Mouse (Mus musculus): ENCODE results near the gene Trpm2. TPM values are rescaled to one million over a fixed set of nuclear protein-coding genes. Genes with fewer than 3 reads are reported as not detected.
A peak's percentile ranks its signal among the peaks of the same experiment; 100 is the strongest.

Trpm2 gene
- polyA plus RNA-seq, 1 experiment from 2014 or later = 0.72 TPM

GRCm38 (mm10) chr10:77900903-77901818 lies 69.2 kb downstream of the Trpm2 start:
- Histone ChIP-seq H3K27ac (no peak overlapping the region), H3K36me3 (no peaks in the 10 kb centered on the region), H3K4me3 (peak overlapping the region; percentile 48; the same call in 1 of the 2 replicates), H3K9me3 (no peaks in the 10 kb centered on the region), H3K27me3 (peaks cover 7% of the 10 kb centered on the region), H3K4me1 (peaks cover 7% of the 10 kb centered on the region; the same call in 1 of the 2 replicates), H3K9ac (no peak overlapping the region; the same call in 1 of the 2 replicates), H3K4me2 (replicated peaks) (peak overlapping the region; percentile 61)
- ATAC-seq (ENCODE audit: insufficient number of reproducible peaks, insufficient read depth, low FRiP score, low TSS enrichment) = no peak
- WGBS = 86% methylated on average over 27 of the region's 27 CpGs

GRCm38 (mm10) chr10:77900126-77900525 lies 70.2 kb downstream of the Trpm2 start:
- peaks cover 7% of the 10 kb centered on the region for H3K27me3 ChIP-seq

GRCm38 (mm10) chr10:77895562-77895961 lies 74.8 kb downstream of the Trpm2 start:
- WGBS = 60% methylated on average over 5 of the region's 5 CpGs
- Histone ChIP-seq H3K4me3 (no peak overlapping the region), H3K4me1 (no peaks in the 10 kb centered on the region), H3K9ac (no peak overlapping the region), H3K9me3 (no peaks in the 10 kb centered on the region), H3K27me3 (peaks cover 2% of the 10 kb centered on the region; the same call in 1 of the 2 replicates), H3K27ac (no peak overlapping the region), H3K36me3 (no peaks in the 10 kb centered on the region), H3K4me2 (replicated peaks) (no peak overlapping the region)
- ATAC-seq (ENCODE audit: insufficient number of reproducible peaks, insufficient read depth, low FRiP score, low TSS enrichment) = no peak

More at GRCm38 (mm10) chr10:77900126-77900525, 70.2 kb downstream of the Trpm2 start:
- Histone ChIP-seq H3K4me2 (replicated peaks) (no peak overlapping the region), H3K27ac (no peak overlapping the region), H3K4me1 (peaks cover 7% of the 10 kb centered on the region; the same call in 1 of the 2 replicates), H3K9me3 (no peaks in the 10 kb centered on the region), H3K36me3 (no peaks in the 10 kb centered on the region), H3K4me3 (no peak overlapping the region), H3K9ac (no peak overlapping the region)
- WGBS = 71% methylated on average over 7 of the region's 7 CpGs
- ATAC-seq (ENCODE audit: insufficient number of reproducible peaks, insufficient read depth, low FRiP score, low TSS enrichment) = no peak

GRCm38 (mm10) chr10:77890987-77891565 lies 79.3 kb downstream of the Trpm2 start:
- no peak overlapping the region for H3K27ac ChIP-seq
- H3K9ac ChIP-seq = no peak overlapping the region
- ATAC-seq (ENCODE audit: insufficient number of reproducible peaks, insufficient read depth, low FRiP score, low TSS enrichment) = 0 out of 2 replicates have a peak, but pooled peaks have one; percentile 35
- H3K4me2 ChIP-seq (replicated peaks) = no peak overlapping the region
- H3K4me3 ChIP-seq = no peak overlapping the region
- H3K36me3 ChIP-seq = no peaks in the 10 kb centered on the region
- no peaks in the 10 kb centered on the region for H3K9me3 ChIP-seq
- no peaks in the 10 kb centered on the region for H3K4me1 ChIP-seq
- H3K27me3 ChIP-seq = no peaks in the 10 kb centered on the region
- WGBS = 80% methylated on average over 8 of the region's 8 CpGs

- Histone ChIP-seq H3K9me3 (no peaks in the 10 kb centered on the region; the same call in 1 of the 2 replicates), H3K4me1 (no peaks in the 10 kb centered on the region), H3K27me3 (no peaks in the 10 kb centered on the region), H3K27ac (no peak overlapping the region), H3K4me3 (no peak overlapping the region), H3K4me2 (replicated peaks) (no peak overlapping the region), H3K9ac (no peak overlapping the region), H3K36me3 (no peaks in the 10 kb centered on the region)
- no peak for ATAC-seq (ENCODE audit: insufficient number of reproducible peaks, insufficient read depth, low FRiP score, low TSS enrichment)
- WGBS = 51% methylated on average over 12 of the region's 12 CpGs
Measured at GRCm38 (mm10) chr10:77886007-77886747, 84.2 kb downstream of the Trpm2 start.

GRCm38 (mm10) chr10:77882553-77882952 lies 87.8 kb downstream of the Trpm2 start:
- Histone ChIP-seq H3K36me3 (no peaks in the 10 kb centered on the region), H3K27me3 (no peaks in the 10 kb centered on the region), H3K4me2 (replicated peaks) (no peak overlapping the region), H3K9ac (no peak overlapping the region), H3K27ac (no peak overlapping the region), H3K4me1 (no peaks in the 10 kb centered on the region), H3K4me3 (no peak overlapping the region), H3K9me3 (no peaks in the 10 kb centered on the region; the same call in 1 of the 2 replicates)
- ATAC-seq (ENCODE audit: insufficient number of reproducible peaks, insufficient read depth, low FRiP score, low TSS enrichment) = no peak
- 91% methylated on average over 5 of the region's 5 CpGs for WGBS

GRCm38 (mm10) chr10:77880305-77880704 lies 90.1 kb downstream of the Trpm2 start:
- ATAC-seq (ENCODE audit: insufficient number of reproducible peaks, insufficient read depth, low FRiP score, low TSS enrichment) = no peak
- Histone ChIP-seq H3K27ac (no peak overlapping the region), H3K4me3 (no peak overlapping the region), H3K27me3 (no peaks in the 10 kb centered on the region), H3K4me1 (no peaks in the 10 kb centered on the region), H3K4me2 (replicated peaks) (no peak overlapping the region), H3K9me3 (no peaks in the 10 kb centered on the region; the same call in 1 of the 2 replicates), H3K36me3 (no peaks in the 10 kb centered on the region), H3K9ac (no peak overlapping the region)
- 81% methylated on average over 3 of the region's 3 CpGs for WGBS

- no peak overlapping the region for H3K9ac ChIP-seq
- ATAC-seq (ENCODE audit: insufficient number of reproducible peaks, insufficient read depth, low FRiP score, low TSS enrichment) = no peak
- H3K36me3 ChIP-seq = no peaks in the 10 kb centered on the region
- H3K4me2 ChIP-seq (replicated peaks) = no peak overlapping the region
- no peak overlapping the region for H3K27ac ChIP-seq
- no peaks in the 10 kb centered on the region for H3K4me1 ChIP-seq
- H3K4me3 ChIP-seq = no peak overlapping the region
- WGBS = 61% methylated on average over 6 of the region's 6 CpGs
- H3K27me3 ChIP-seq = no peaks in the 10 kb centered on the region
- H3K9me3 ChIP-seq = no peaks in the 10 kb centered on the region; the same call in 1 of the 2 replicates
Measured at GRCm38 (mm10) chr10:77878985-77879384, 91.4 kb downstream of the Trpm2 start.

GRCm38 (mm10) chr10:77869651-77870050 lies 100.7 kb downstream of the Trpm2 start:
- Histone ChIP-seq H3K9ac (no peak overlapping the region), H3K27ac (no peak overlapping the region), H3K4me2 (replicated peaks) (no peak overlapping the region), H3K27me3 (no peaks in the 10 kb centered on the region), H3K36me3 (no peaks in the 10 kb centered on the region), H3K9me3 (no peaks in the 10 kb centered on the region), H3K4me3 (no peak overlapping the region), H3K4me1 (no peaks in the 10 kb centered on the region)
- WGBS = 86% methylated on average over 7 of the region's 7 CpGs
- ATAC-seq (ENCODE audit: insufficient number of reproducible peaks, insufficient read depth, low FRiP score, low TSS enrichment) = no peak

- Histone ChIP-seq H3K36me3 (no peaks in the 10 kb centered on the region), H3K4me2 (replicated peaks) (no peak overlapping the region), H3K4me3 (no peak overlapping the region), H3K9ac (no peak overlapping the region), H3K27me3 (no peaks in the 10 kb centered on the region), H3K4me1 (no peaks in the 10 kb centered on the region), H3K27ac (no peak overlapping the region), H3K9me3 (no peaks in the 10 kb centered on the region)
- ATAC-seq (ENCODE audit: insufficient number of reproducible peaks, insufficient read depth, low FRiP score, low TSS enrichment) = no peak
- WGBS = 13% methylated on average over 1 of the region's 1 CpGs
Measured at GRCm38 (mm10) chr10:77867546-77867945, 102.8 kb downstream of the Trpm2 start.

GRCm38 (mm10) chr10:77864762-77865143 lies 105.6 kb downstream of the Trpm2 start:
- Histone ChIP-seq H3K36me3 (no peaks in the 10 kb centered on the region), H3K27me3 (no peaks in the 10 kb centered on the region), H3K27ac (no peak overlapping the region), H3K4me2 (replicated peaks) (peak overlapping the region; percentile 37), H3K9ac (no peak overlapping the region), H3K4me1 (no peaks in the 10 kb centered on the region), H3K9me3 (no peaks in the 10 kb centered on the region), H3K4me3 (peak overlapping the region; percentile 21; the same call in 1 of the 2 replicates)
- ATAC-seq (ENCODE audit: insufficient number of reproducible peaks, insufficient read depth, low FRiP score, low TSS enrichment) = peak; percentile 42; the same call in 1 of the 2 replicates
- 25% methylated on average over 11 of the region's 11 CpGs for WGBS
